18 mouse cellular contexts compared by ENCODE assay signal in the genomic region with DNA sequence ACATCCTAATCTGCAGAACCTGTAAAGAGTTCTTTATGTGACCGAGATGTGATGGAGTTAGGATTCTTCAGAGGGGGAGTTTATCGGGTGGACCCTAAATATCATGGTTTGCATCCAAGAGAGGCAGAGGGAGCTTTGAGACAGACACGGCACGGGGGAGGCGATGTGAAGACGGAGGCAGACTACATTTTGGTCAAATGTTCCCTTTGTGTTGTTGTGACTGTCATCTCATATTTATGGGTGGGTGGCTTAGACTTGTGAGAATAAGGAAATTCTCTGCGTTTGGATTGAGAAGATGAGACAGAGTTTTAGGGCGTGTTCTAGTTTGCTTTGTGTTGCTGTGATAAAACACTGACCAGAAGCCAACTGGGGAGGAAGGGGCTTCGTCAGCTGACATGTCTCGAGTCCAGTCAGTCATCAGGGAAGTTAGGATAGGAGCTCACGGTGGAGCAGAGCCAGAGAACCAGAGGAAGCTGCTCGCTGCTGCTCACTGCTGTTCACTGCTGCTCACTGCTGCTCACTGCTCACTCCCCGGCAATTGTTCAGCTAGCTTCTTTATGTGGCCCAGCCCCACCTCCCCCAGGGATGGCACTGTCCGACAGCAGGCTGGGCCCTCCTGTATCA.
DNase-seq lines count a peak whose midpoint lies in the region; TF ChIP-seq lines count a peak whose summit lies in the region.
"Had no signal": no experiment of that assay in that cellular context is flagged by ENCODE, and none has a peak within 500 bp of the region (broad histone marks: within the 10 kb centered on the region; RNA-seq: fewer than 3 reads in every experiment).

No protein-coding gene starts in this region.

- peak; percentile 71 for DNase-seq in heart, embryonic 10.5 days (ENCODE audit: low spot score)
- DNase-seq in heart, adult 11 months: no peak
- DNase-seq in left cerebral cortex, adult 2 months (ENCODE audit: extremely low spot score in 1 of 2, low spot score in 2 of 2): no peak
- DNase-seq in left cerebral cortex, postnatal 36 days (ENCODE audit: low spot score in 2 of 2): no peak
- DNase-seq in retina, embryonic 14.5 days (ENCODE audit: low spot score): peak; percentile 13
- DNase-seq in retina, postnatal 1 day: no peak
- no peak for DNase-seq in T-cell, adult 2 months (ENCODE audit: low spot score)
- DNase-seq: adrenal gland, adult 8-10 months; gastrocnemius, postnatal 25 days; kidney, postnatal 36 days; layer of hippocampus, postnatal 36 days; right cerebral cortex, postnatal 25 days had no signal

- TF ChIP-seq CTCF in left cerebral cortex, adult 2 months (IDR thresholded peaks at IDR 0.05): peak; percentile 4

- intact Hi-C loops in left cerebral cortex, adult 2 months (cut with DNase I): loop anchor here (5.0 to 10.0 kb wide), 3 partner anchors 72 to 259 kb away; a partner anchor contains a TSS
- intact Hi-C loops in left cerebral cortex, postnatal 36 days (cut with DNase I): loop anchor here (10.0 kb wide), 1 partner anchor 141 kb away; no protein-coding TSS in a partner anchor

- 65% methylated on average over 14 of the region's 14 CpGs for WGBS in heart, embryonic 10.5 days

- no peaks in the 10 kb centered on the region for H3K9me3 ChIP-seq in heart, embryonic 10.5 days
- H3K9me3 ChIP-seq: embryonic facial prominence, embryonic 10.5 days; forebrain, embryonic 15.5 days; limb, embryonic 12.5 days; liver, embryonic 15.5 days; midbrain, embryonic 13.5 days had no signal

- H3K27ac ChIP-seq in heart, embryonic 10.5 days: no peak overlapping the region
- no peak overlapping the region for H3K27ac ChIP-seq in left cerebral cortex, adult 2 months
- H3K27ac ChIP-seq: embryonic facial prominence, embryonic 10.5 days; limb, embryonic 12.5 days; liver, embryonic 15.5 days; midbrain, embryonic 13.5 days had no signal

- no peak overlapping the region for H3K4me3 ChIP-seq in heart, embryonic 10.5 days
- H3K4me3 ChIP-seq in left cerebral cortex, adult 2 months: no peak overlapping the region
- H3K4me3 ChIP-seq: embryonic facial prominence, embryonic 10.5 days; erythroblast, embryonic 14.5 days; forebrain, embryonic 15.5 days; limb, embryonic 12.5 days; liver, embryonic 15.5 days; midbrain, embryonic 13.5 days had no signal

- peaks cover 6% of the 10 kb centered on the region; the same call in 1 of the 2 replicates for H3K4me1 ChIP-seq in heart, embryonic 10.5 days

- no peaks in the 10 kb centered on the region for H3K36me3 ChIP-seq in heart, embryonic 10.5 days
- H3K36me3 ChIP-seq: embryonic facial prominence, embryonic 10.5 days; forebrain, embryonic 15.5 days; limb, embryonic 12.5 days; liver, embryonic 15.5 days; midbrain, embryonic 13.5 days had no signal

- peaks cover 5% of the 10 kb centered on the region; the same call in 1 of the 2 replicates for H3K27me3 ChIP-seq in heart, embryonic 10.5 days (ENCODE audit: insufficient read depth, poor library complexity, severe bottlenecking)
- H3K27me3 ChIP-seq: forebrain, embryonic 15.5 days; limb, embryonic 12.5 days; liver, embryonic 15.5 days; midbrain, embryonic 13.5 days had no signal

Comparison
In these comparisons a context has a peak if more than half of its experiments do, and no peak if none do; other contexts are left out.
1. DNase-seq: peak in heart, embryonic 10.5 days (single experiment) and retina, embryonic 14.5 days (single experiment); none in heart, adult 11 months (single experiment), left cerebral cortex, adult 2 months (0 of 2), left cerebral cortex, postnatal 36 days (0 of 2), retina, postnatal 1 day (single experiment) and T-cell, adult 2 months (single experiment).